Mouse (Mus musculus) MEL (cell line): Measurements from ENCODE around the gene Cenpn. TPM values are rescaled to one million over a fixed set of nuclear protein-coding genes. Genes with fewer than 3 reads are reported as not detected.

Source experiments
- DNase-seq: peaks from one replicate; pipeline ENCODE4 v3.0.0; 2011; ENCODE audit warnings: low read depth, low spot score
- H3K27ac ChIP-seq: 2 replicates; pipeline ENCODE4 v1.5.1; 2012; ENCODE audit warnings: low read depth, mild to moderate bottlenecking, control low read depth, low read length, moderate library complexity; ENCODE audit not compliant: control insufficient read depth
- H3K27me3 ChIP-seq, 2 experiments: fragments of 150-350 bp in 1 of 2; sonication (generic) in 1 of 2; 2 replicates each; pipeline ENCODE4 v1.6.1; 2012; ENCODE audit warnings: low read length in 2 of 2, mild to moderate bottlenecking in 2 of 2, improper control_type of control experiment in 1 of 2, moderate library complexity in 1 of 2; ENCODE audit not compliant: insufficient read depth in 2 of 2, control insufficient read depth in 1 of 2
- H3K36me3 ChIP-seq, 2 experiments: 2 replicates each; pipeline ENCODE4 v1.6.1; 2012 to 2014; ENCODE audit warnings: low read length in 2 of 2, improper control_type of control experiment in 1 of 2, inconsistent platforms in 1 of 2, mild to moderate bottlenecking in 1 of 2; ENCODE audit not compliant: insufficient read depth in 2 of 2, control insufficient read depth in 1 of 2
- H3K4me1 ChIP-seq, 2 experiments: fragments of 150-350 bp in 1 of 2; sonication (generic) in 1 of 2; 2 replicates each; pipeline ENCODE4 v1.6.1; 2012; ENCODE audit warnings: low read length in 2 of 2, improper control_type of control experiment in 1 of 2, mild to moderate bottlenecking in 1 of 2; ENCODE audit not compliant: insufficient read depth in 2 of 2, control insufficient read depth in 1 of 2
- H3K4me3 ChIP-seq, 2 experiments: fragments of 150-350 bp in 1 of 2; sonication (generic) in 1 of 2; 2 replicates each; pipeline ENCODE4 v1.5.1; 2012; ENCODE audit warnings: low read depth in 2 of 2, low read length in 2 of 2, mild to moderate bottlenecking in 2 of 2, moderate library complexity in 2 of 2, control low read depth in 1 of 2, improper control_type of control experiment in 1 of 2; ENCODE audit not compliant: control insufficient read depth in 1 of 2, insufficient read depth in 1 of 2
- H3K79me2 ChIP-seq: 2 replicates; pipeline ENCODE4 v1.6.1; 2012; ENCODE audit warnings: mild to moderate bottlenecking, low read length, moderate library complexity; ENCODE audit not compliant: control insufficient read depth, poor library complexity, insufficient read depth
- H3K9ac ChIP-seq: 2 replicates; pipeline ENCODE4 v1.6.1; 2012; ENCODE audit warnings: low read depth, mild to moderate bottlenecking, control low read depth, low read length, moderate library complexity; ENCODE audit not compliant: control insufficient read depth, poor library complexity, severe bottlenecking
- H3K9me3 ChIP-seq: fragments of 150-350 bp; sonication (generic); replicated peaks from 2 replicates; pipeline ENCODE4 v1.6.1; 2012; ENCODE audit warnings: mild to moderate bottlenecking, low read length, improper control_type of control experiment, moderate library complexity; ENCODE audit not compliant: insufficient read depth
- BHLHE40 ChIP-seq: IDR thresholded peaks from 2 replicates; pipeline ENCODE4 v1.6.1; 2012; ENCODE audit warnings: low read depth, mild to moderate bottlenecking, inconsistent platforms, low read length, improper control_type of control experiment, borderline replicate concordance
- CHD1 ChIP-seq: IDR thresholded peaks from 2 replicates; pipeline ENCODE4 v1.6.1; 2012; ENCODE audit warnings: low read depth, mild to moderate bottlenecking, inconsistent platforms, low read length, improper control_type of control experiment
- CTCF ChIP-seq, 3 experiments: IDR thresholded peaks in 2 of 3; conservative IDR thresholded peaks in 1 of 3; 2 replicates each; pipeline ENCODE4 v1.5.1; 2011 to 2012; ENCODE audit warnings: low read length in 3 of 3, low read depth in 2 of 3, mild to moderate bottlenecking in 2 of 3, improper control_type of control experiment in 1 of 3, inconsistent platforms in 1 of 3, mixed read lengths in 1 of 3, moderate library complexity in 1 of 3; ENCODE audit not compliant: control insufficient read depth in 1 of 3, insufficient read depth in 1 of 3, poor library complexity in 1 of 3, severe bottlenecking in 1 of 3
- E2F4 ChIP-seq: IDR thresholded peaks from 2 replicates; pipeline ENCODE4 v1.6.1; 2011; ENCODE audit warnings: low read depth, low read length, improper control_type of control experiment, borderline replicate concordance
- EP300 ChIP-seq, 2 experiments: IDR thresholded peaks; 2 replicates each; pipeline ENCODE4 v1.6.1; 2011; ENCODE audit warnings: improper control_type of control experiment in 2 of 2, low read length in 2 of 2, low read depth in 1 of 2, mild to moderate bottlenecking in 1 of 2
- ETS1 ChIP-seq: IDR thresholded peaks from 2 replicates; pipeline ENCODE4 v1.6.1; 2012; ENCODE audit warnings: low read depth, mild to moderate bottlenecking, inconsistent platforms, low read length, improper control_type of control experiment, moderate library complexity
- GABPA ChIP-seq: IDR thresholded peaks from 2 replicates; pipeline ENCODE4 v1.6.1; 2012; ENCODE audit warnings: low read depth, mild to moderate bottlenecking, inconsistent platforms, low read length, improper control_type of control experiment, moderate library complexity
- GATA1 ChIP-seq: IDR thresholded peaks from 2 replicates; pipeline ENCODE4 v1.6.1; 2011; ENCODE audit warnings: low read depth, low read length, improper control_type of control experiment
- HCFC1 ChIP-seq: IDR thresholded peaks from 2 replicates; pipeline ENCODE4 v1.6.1; 2012; ENCODE audit warnings: low read depth, mild to moderate bottlenecking, inconsistent platforms, low read length, improper control_type of control experiment, moderate library complexity
- JUND ChIP-seq: IDR thresholded peaks from 2 replicates; pipeline ENCODE4 v1.6.1; 2011; ENCODE audit warnings: low read depth, mild to moderate bottlenecking, improper control_type of control experiment, low read length
- KAT2A ChIP-seq: conservative IDR thresholded peaks from 2 replicates; pipeline ENCODE4 v1.6.1; 2012; ENCODE audit warnings: low read depth, low read length, improper control_type of control experiment, inconsistent platforms
- MAX ChIP-seq: IDR thresholded peaks from 2 replicates; pipeline ENCODE4 v1.6.1; 2011; ENCODE audit warnings: low read length, improper control_type of control experiment
- MAZ ChIP-seq: IDR thresholded peaks from 2 replicates; pipeline ENCODE4 v1.6.1; 2012; ENCODE audit warnings: low read depth, mild to moderate bottlenecking, inconsistent platforms, low read length, improper control_type of control experiment
- MEF2A ChIP-seq: IDR thresholded peaks from 2 replicates; pipeline ENCODE4 v1.6.1; 2014; ENCODE audit warnings: low read depth, mild to moderate bottlenecking, inconsistent platforms, low read length, improper control_type of control experiment; ENCODE audit not compliant: poor library complexity, insufficient replicate concordance, severe bottlenecking; ENCODE audit errors: extremely low read depth
- MXI1 ChIP-seq: IDR thresholded peaks from 2 replicates; pipeline ENCODE4 v1.6.1; 2011; ENCODE audit warnings: mild to moderate bottlenecking, low read depth, low read length, improper control_type of control experiment
- MYB ChIP-seq: IDR thresholded peaks from 2 replicates; pipeline ENCODE4 v1.6.1; 2011; ENCODE audit warnings: mild to moderate bottlenecking, low read depth, low read length, improper control_type of control experiment
- MYC ChIP-seq: IDR thresholded peaks from 2 replicates; pipeline ENCODE4 v1.6.1; 2011; ENCODE audit warnings: low read depth, mild to moderate bottlenecking, low read length, improper control_type of control experiment, moderate library complexity
- NELFE ChIP-seq: IDR thresholded peaks from 2 replicates; pipeline ENCODE4 v1.6.1; 2011; ENCODE audit warnings: low read depth, low read length, improper control_type of control experiment
- NRF1 ChIP-seq: IDR thresholded peaks from 2 replicates; pipeline ENCODE4 v1.6.1; 2014; ENCODE audit warnings: low read depth, mild to moderate bottlenecking, inconsistent platforms, low read length, improper control_type of control experiment, moderate library complexity; ENCODE audit not compliant: poor library complexity, insufficient read depth, severe bottlenecking
- POLR2A ChIP-seq, 2 experiments: IDR thresholded peaks; 2 replicates each; pipeline ENCODE4 v1.6.1; 2011 to 2012; ENCODE audit warnings: low read length in 2 of 2, mild to moderate bottlenecking in 2 of 2, control low read depth in 1 of 2, improper control_type of control experiment in 1 of 2, low read depth in 1 of 2, moderate library complexity in 1 of 2; ENCODE audit not compliant: control insufficient read depth in 1 of 2, insufficient read depth in 1 of 2, poor library complexity in 1 of 2
- POLR2AphosphoS2 ChIP-seq: IDR thresholded peaks from 2 replicates; pipeline ENCODE4 v1.6.1; 2011; ENCODE audit warnings: low read length, improper control_type of control experiment
- POLR2AphosphoS5 ChIP-seq: IDR thresholded peaks from 2 replicates; pipeline ENCODE4 v1.6.1; 2012; ENCODE audit warnings: low read depth, borderline replicate concordance, mild to moderate bottlenecking, inconsistent platforms, low read length, moderate library complexity, mixed read lengths
- RAD21 ChIP-seq: IDR thresholded peaks from 2 replicates; pipeline ENCODE4 v1.6.1; 2011; ENCODE audit warnings: mild to moderate bottlenecking, low read depth, low read length, improper control_type of control experiment
- SIN3A ChIP-seq: IDR thresholded peaks from 2 replicates; pipeline ENCODE4 v1.6.1; 2012; ENCODE audit warnings: low read length, improper control_type of control experiment, inconsistent platforms
- TAL1 ChIP-seq: IDR thresholded peaks from 2 replicates; pipeline ENCODE4 v1.6.1; 2012; ENCODE audit warnings: mild to moderate bottlenecking, inconsistent platforms, low read length, moderate library complexity, mixed read lengths
- TBP ChIP-seq: IDR thresholded peaks from 2 replicates; pipeline ENCODE4 v1.8.0; 2011; ENCODE audit warnings: low read depth, low read length, improper control_type of control experiment
- TCF12 ChIP-seq: IDR thresholded peaks from 2 replicates; pipeline ENCODE4 v1.6.1; 2014; ENCODE audit warnings: low read depth, mild to moderate bottlenecking, inconsistent platforms, low read length, improper control_type of control experiment, moderate library complexity
- USF1 ChIP-seq: IDR thresholded peaks from 2 replicates; pipeline ENCODE4 v1.6.1; 2014; ENCODE audit warnings: low read depth, mild to moderate bottlenecking, inconsistent platforms, low read length, improper control_type of control experiment, moderate library complexity
- ZKSCAN1 ChIP-seq: IDR thresholded peaks from 2 replicates; pipeline ENCODE4 v1.6.1; 2012; ENCODE audit warnings: low read depth, mild to moderate bottlenecking, inconsistent platforms, low read length, improper control_type of control experiment, moderate library complexity
- ZMIZ1 ChIP-seq: IDR thresholded peaks from 2 replicates; pipeline ENCODE4 v1.6.1; 2012; ENCODE audit warnings: low read depth, mild to moderate bottlenecking, inconsistent platforms, low read length, improper control_type of control experiment, moderate library complexity
- ZNF384 ChIP-seq: IDR thresholded peaks from 2 replicates; pipeline ENCODE4 v1.6.1; 2012; ENCODE audit warnings: low read depth, mild to moderate bottlenecking, inconsistent platforms, low read length, improper control_type of control experiment
- polyA plus RNA-seq, 2 experiments: library from polyadenylated mRNA; stranded (reverse) in 1 of 2; unstranded in 1 of 2; fragments of >175 nt in 1 of 2; fragments of >200 nt in 1 of 2; gene quantifications; 2 replicates each; pipeline versions ENCODE4 v1.2.1 to v1.2.4; 2012; ENCODE audit warnings: low replicate concordance in 2 of 2, low read depth in 1 of 2; ENCODE audit not compliant: insufficient read length in 2 of 2, insufficient read depth in 1 of 2, missing spikeins in 1 of 2
- total RNA-seq: library from RNA; depleted of rRNA; stranded (reverse); fragments of 300-350 nt; gene quantifications from 2 replicates; pipeline ENCODE4 v1.2.3, GENCODE M21; 2012; rRNA removed

Gene Cenpn
- total RNA-seq (39.6 and 41.8 TPM in 2 replicates), polyA plus RNA-seq (10 to 100 TPM in 1 of 2 experiments, not detected in 1; 59.5 TPM)

- Histone ChIP-seq H3K27ac (peak within 1 kb of the TSS; percentile 95), H3K4me1 (peaks cover 3 to 18% of the 10 kb centered on the region in 2 experiments), H3K36me3 (peaks cover 0 to 18% of the 10 kb centered on the region in 2 experiments; a peak in 2 of 4 replicates), H3K27me3 (no peaks in the 10 kb centered on the region), H3K79me2 (peaks cover 15% of the 10 kb centered on the region), H3K9me3 (no peaks in the 10 kb centered on the region), H3K9ac (peak within 1 kb of the TSS; percentile 97), H3K4me3 (peak within 1 kb of the TSS; percentile 88 to 96)
- TF ChIP-seq ZMIZ1 = peak; percentile 88; the same call in 1 of the 2 replicates
- TF ChIP-seq ZKSCAN1 = no peak
- TF ChIP-seq TCF12 = peak; percentile 39; the same call in 1 of the 2 replicates
- no peak for TF ChIP-seq MAZ
- TF ChIP-seq MAX = no peak; the same call in 1 of the 2 replicates
- TF ChIP-seq BHLHE40 = no peak
- TF ChIP-seq GABPA = no peak
- TF ChIP-seq NRF1 = peak; percentile 83
- TF ChIP-seq ZNF384 = no peak
- no peak for TF ChIP-seq JUND
- no peak for TF ChIP-seq USF1
- TF ChIP-seq GATA1 = no peak
- peak; percentile 92 to 98 for TF ChIP-seq POLR2A (IDR thresholded peaks at IDR 0.05; ENCODE audit: control insufficient read depth in 1 of 2, insufficient read depth in 1 of 2, low read depth in 1 of 2, low read length in 2 of 2, poor library complexity in 1 of 2)
- TF ChIP-seq TAL1 = no peak
- no peak for TF ChIP-seq MYB
- TF ChIP-seq MYC = no peak
- peak; percentile 87 for TF ChIP-seq TBP
- no peak; the same call in 1 of the 2 replicates for TF ChIP-seq ETS1
- TF ChIP-seq MXI1 = no peak
- TF ChIP-seq KAT2A = peak; percentile 57; the same call in 1 of the 2 replicates
- no peak for TF ChIP-seq RAD21
- TF ChIP-seq POLR2AphosphoS2 = peak; percentile 95
- peak; percentile 88 for TF ChIP-seq HCFC1
- no peak for TF ChIP-seq EP300 (IDR thresholded peaks at IDR 0.05; ENCODE audit: low read depth in 1 of 2, low read length in 2 of 2)
- peak; percentile 84; the same call in 1 of the 2 replicates for TF ChIP-seq E2F4
- peak; percentile 92 for TF ChIP-seq SIN3A
- peak; percentile 96 for TF ChIP-seq NELFE
- TF ChIP-seq CHD1 = peak; percentile 100
- TF ChIP-seq MEF2A = no peak
- no peak for TF ChIP-seq POLR2AphosphoS5
- no peak for TF ChIP-seq CTCF (IDR thresholded peaks at IDR 0.05 in 2 of 3, conservative IDR thresholded peaks at IDR 0.05 in 1 of 3; ENCODE audit: control insufficient read depth in 1 of 3, insufficient read depth in 1 of 3, low read depth in 2 of 3, low read length in 3 of 3, poor library complexity in 1 of 3, severe bottlenecking in 1 of 3)
- peak; percentile 97 for DNase-seq
These were observed at the start of gene Cenpn, which contains the start of gene Cmc2 for GRCm38 (mm10) chr8:116921337-116922059. Cenpn (plus strand) TSS chr8:116921730. Cmc2 (minus strand) TSS chr8:116921455.
